Mouse (Mus musculus) CD8-positive naive resting alpha-beta T cell, adult 57 days (primary cell): ENCODE measurements around the gene Rab1b. TPM values are rescaled to one million over a fixed set of nuclear protein-coding genes. Genes with fewer than 3 reads are reported as not detected.

Experiments
- total RNA-seq: library from RNA; stranded (reverse); gene quantifications from one replicate; pipeline ENCODE4 v1.2.4, GENCODE M21; 2023

Rab1b gene
- 90.0 TPM for total RNA-seq

DNA sequence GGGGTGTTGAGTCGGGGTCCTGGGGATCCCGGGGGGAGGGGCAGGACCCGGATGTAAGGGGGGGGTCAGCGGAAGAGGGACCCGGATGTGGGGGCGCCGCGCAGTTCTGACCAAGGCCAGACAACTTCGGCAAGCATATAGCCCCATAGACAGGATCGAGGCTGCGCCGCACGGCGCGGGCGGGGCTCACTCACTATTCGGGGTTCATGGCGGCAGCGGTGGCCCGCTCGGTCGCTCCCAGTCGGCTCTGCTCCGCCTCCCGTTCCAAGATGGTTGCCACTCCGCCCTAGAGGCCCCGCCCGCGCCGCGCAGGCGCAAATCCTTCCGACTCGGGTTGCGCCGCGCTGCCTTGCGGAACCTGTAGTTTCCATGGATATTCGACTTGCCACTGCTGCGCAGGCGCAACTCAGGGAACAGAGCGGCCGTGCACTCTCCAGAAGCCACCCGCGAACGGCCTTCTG lies at the start of gene Rab1b:
Gene Rab1b (minus strand): TSS at position 342 of the 461 bp plus-strand sequence.

GRCm38 (mm10) chr19:5118384-5118698 lies 11.5 kb upstream of the Rab1b start, which contains the start of gene Klc2:
TSS of gene Klc2 (minus strand) at chr19:5118560.

DNA sequence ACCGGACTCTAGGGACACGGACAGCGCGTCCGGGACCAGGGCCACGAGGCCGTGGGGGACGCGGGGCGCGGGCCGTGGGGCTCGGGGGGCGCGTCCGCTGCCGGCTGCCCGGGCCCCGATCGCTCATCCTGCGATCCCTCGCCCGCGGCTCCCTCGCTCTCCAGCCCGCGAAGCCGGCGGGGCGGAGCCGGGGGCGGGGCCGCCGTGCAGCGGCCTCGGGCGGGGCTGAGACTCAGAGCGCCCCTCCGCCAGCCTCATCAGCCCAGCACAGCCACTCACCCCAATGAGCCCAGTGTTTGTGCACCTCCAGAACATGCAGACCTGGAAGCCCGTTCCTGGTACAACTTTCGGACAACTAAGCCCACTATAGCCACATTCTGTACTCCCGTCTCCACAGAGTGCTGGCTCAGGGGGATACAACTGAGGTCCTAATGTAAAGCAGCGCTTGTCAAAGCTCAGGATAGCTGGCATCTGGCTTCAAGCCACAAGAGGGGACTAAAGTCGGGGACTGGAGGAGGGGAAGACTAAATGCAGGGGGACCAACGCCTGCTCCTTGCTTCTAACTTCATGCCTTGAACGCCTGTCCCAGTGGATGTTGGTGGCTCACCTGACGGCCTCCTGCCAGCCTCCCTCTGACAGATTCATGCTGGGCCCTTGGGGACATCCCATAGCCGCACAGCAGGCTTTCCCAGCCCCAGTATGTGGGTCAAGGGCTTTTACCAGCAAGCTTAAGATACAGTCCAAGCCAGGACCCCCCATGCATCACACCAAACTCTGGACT lies 8.3 kb downstream of the Rab1b start, which contains the start of gene Cnih2:
Gene Cnih2 (minus strand): TSS at position 159 of the 781 bp plus-strand sequence.

DNA sequence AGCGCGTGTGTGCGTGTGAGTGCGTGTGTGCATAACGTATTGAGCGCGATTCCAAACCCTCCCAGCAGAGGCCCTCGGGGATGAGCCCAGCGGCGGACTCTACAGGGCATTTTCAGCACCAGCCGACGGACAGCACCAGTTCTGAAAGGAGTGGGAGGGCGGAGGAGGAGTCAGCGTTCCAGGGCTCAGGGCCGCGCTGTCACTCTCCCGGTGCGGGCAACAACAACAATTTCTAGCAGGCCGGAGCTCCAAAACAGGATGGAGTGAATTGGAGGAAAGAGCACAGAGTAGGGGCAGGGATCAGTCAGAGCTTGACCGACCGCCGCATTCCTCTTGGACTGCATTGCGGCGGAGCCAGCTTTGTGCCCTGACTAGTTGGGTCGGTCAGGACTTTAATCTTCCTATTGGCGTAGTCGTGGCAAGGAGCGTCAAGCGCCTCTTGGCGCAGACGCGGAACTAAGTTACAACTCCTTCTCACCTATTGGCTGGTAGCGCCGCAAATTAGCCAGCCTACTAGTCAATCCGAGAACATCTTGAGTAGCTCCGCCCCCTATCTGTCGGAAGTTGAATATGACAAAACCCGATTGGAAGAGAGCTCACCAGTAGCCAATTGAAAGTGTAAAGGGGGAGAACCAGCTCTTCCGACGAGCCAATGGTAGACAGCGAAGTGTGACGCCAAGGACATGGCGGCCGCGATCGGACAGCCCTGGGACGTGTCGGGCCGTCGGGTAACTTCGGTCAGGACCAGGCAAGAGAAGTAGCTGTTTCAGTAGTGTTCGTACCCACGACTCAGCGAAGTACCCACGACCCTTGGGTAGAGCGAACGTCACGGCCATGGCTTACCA lies 18.8 kb downstream of the Rab1b start, which contains the start of gene Yif1a:
Gene Yif1a (plus strand): TSS at position 655 of the 845 bp plus-strand sequence.

GRCm38 (mm10) chr19:5085145-5085863 lies 21.6 kb downstream of the Rab1b start, which contains the start of gene Tmem151a:
TSS of gene Tmem151a (minus strand) at chr19:5085531.

GRCm38 (mm10) chr19:5067867-5068569 lies 38.9 kb downstream of the Rab1b start, which contains the start of gene Cd248:
TSS of gene Cd248 (plus strand) at chr19:5068078.

DNA sequence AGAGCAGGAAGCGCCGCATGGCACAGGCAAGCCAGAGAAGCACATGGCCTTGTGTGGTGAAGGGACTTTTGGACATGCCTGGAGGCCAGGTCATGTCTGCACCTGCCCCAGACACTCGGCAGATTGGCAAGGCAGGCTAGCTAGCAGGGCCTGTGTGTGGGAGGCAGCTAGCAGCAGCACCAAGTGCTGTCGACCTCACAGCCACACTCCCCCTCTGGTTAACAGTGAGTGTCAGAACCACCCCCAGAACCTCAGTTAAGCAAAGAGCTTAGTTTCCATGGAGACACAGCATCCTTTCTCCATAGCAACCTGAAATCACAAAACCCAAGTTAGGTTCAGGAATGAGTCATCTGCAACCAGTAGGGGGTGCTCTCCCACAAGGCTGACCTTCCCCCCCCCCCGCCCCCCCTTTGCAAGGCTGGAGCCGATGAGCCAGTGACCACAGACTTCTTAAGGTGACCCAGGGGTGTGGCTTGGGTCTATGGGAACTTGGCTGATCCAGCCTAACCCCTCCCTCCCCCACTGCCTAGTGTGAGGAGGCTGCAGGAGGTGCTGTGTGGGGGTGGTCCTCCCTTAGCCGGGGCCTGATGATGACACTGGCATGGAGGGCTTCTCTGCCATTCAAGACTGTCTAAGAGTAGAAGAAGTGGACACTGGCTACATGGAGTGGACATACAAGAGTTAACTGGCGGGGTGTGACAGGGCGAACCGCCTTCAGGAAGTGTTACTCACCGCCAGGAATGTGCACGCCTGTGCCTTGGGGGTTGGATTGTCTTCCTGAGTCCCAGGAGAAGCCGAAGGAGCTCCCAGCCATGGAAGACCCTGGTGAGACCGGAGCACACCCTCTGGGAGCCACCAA lies 56.6 kb downstream of the Rab1b start, which contains the start of gene Rin1:
Gene Rin1 (plus strand): TSS at position 435 of the 859 bp plus-strand sequence.

Other genes starting within 250 kb of the Rab1b start
- gene Actn3, start 229.2 kb downstream of the Rab1b start, total RNA-seq = 0.21 TPM
- 5.0 TPM for gene Zdhhc24, start 228.4 kb downstream of the Rab1b start, total RNA-seq
- 2.1 TPM for gene Bbs1, start 200.4 kb downstream of the Rab1b start, total RNA-seq
- 66.5 TPM for gene Dpp3, start 178.8 kb downstream of the Rab1b start, total RNA-seq
- gene Peli3, start 163.9 kb downstream of the Rab1b start, total RNA-seq = 1.2 TPM
- 27.2 TPM for gene Mrpl11, start 144.9 kb downstream of the Rab1b start, total RNA-seq
- 1.6 TPM for gene Npas4, start 116.8 kb downstream of the Rab1b start, total RNA-seq
- gene Slc29a2, start 83.2 kb downstream of the Rab1b start, total RNA-seq = 4.4 TPM
- gene B4gat1, start 68.2 kb downstream of the Rab1b start, total RNA-seq = 4.3 TPM
- gene AC124502.3, start 68.2 kb downstream of the Rab1b start, total RNA-seq = 1.2 TPM
- gene Brms1, start 65.7 kb downstream of the Rab1b start, total RNA-seq = 60.1 TPM
- 4.6 TPM for gene Rin1, start 56.6 kb downstream of the Rab1b start, total RNA-seq
- gene Cd248, start 39.0 kb downstream of the Rab1b start, total RNA-seq = not detected
- not detected for gene Tmem151a, start 21.5 kb downstream of the Rab1b start, total RNA-seq
- 26.5 TPM for gene Yif1a, start 18.5 kb downstream of the Rab1b start, total RNA-seq
- 0.92 TPM for gene Cnih2, start 8.6 kb downstream of the Rab1b start, total RNA-seq
- 27.5 TPM for gene Klc2, start 11.5 kb upstream of the Rab1b start, total RNA-seq
- gene Pacs1, start 166.0 kb upstream of the Rab1b start, total RNA-seq = 95.0 TPM
- 240 TPM for gene Sf3b2, start 188.4 kb upstream of the Rab1b start, total RNA-seq
- gene Gal3st3, start 191.3 kb upstream of the Rab1b start, total RNA-seq = not detected
- gene Catsper1, start 228.7 kb upstream of the Rab1b start, total RNA-seq = not detected
- not detected for gene Cst6, start 242.5 kb upstream of the Rab1b start, total RNA-seq